In genomic region chr12:95424739-95425138, GRCm38 (mm10) we compare ENCODE assay signal across 28 mouse cellular contexts.
"Had no signal": no experiment of that assay in that cellular context is flagged by ENCODE, and none has a peak within 500 bp of the region (broad histone marks: within the 10 kb centered on the region; RNA-seq: fewer than 3 reads in every experiment).

No protein-coding gene starts in this region.

- H3K4me3 ChIP-seq: embryonic facial prominence, embryonic 10.5 days; embryonic facial prominence, embryonic 12.5 days; embryonic facial prominence, embryonic 13.5 days; embryonic facial prominence, embryonic 15.5 days; erythroblast, embryonic 14.5 days; forebrain, embryonic 10.5 days; forebrain, embryonic 12.5 days; forebrain, embryonic 13.5 days; forebrain, embryonic 15.5 days; gastrocnemius, adult 2 months had no signal

- ATAC-seq: forebrain, embryonic 13.5 days; forebrain, embryonic 14.5 days; forebrain, embryonic 15.5 days; forebrain, embryonic 16.5 days; forebrain, postnatal 0 days had no signal

- H3K36me3 ChIP-seq: embryonic facial prominence, embryonic 10.5 days; embryonic facial prominence, embryonic 12.5 days; embryonic facial prominence, embryonic 13.5 days; embryonic facial prominence, embryonic 15.5 days; forebrain, embryonic 10.5 days; forebrain, embryonic 12.5 days; forebrain, embryonic 15.5 days had no signal

- H3K4me1 ChIP-seq: embryonic facial prominence, embryonic 10.5 days; embryonic facial prominence, embryonic 12.5 days; embryonic facial prominence, embryonic 13.5 days; embryonic facial prominence, embryonic 15.5 days; forebrain, embryonic 10.5 days; forebrain, embryonic 12.5 days; forebrain, embryonic 13.5 days; forebrain, embryonic 15.5 days had no signal

- DNase-seq: cerebellum, adult 18-20 months; cerebellum, adult 2 months; cerebellum, adult 8-10 months; cerebellum, adult 9-10 months; cerebellum, adult 9-11 months; cerebellum, postnatal 10 days; cerebellum, postnatal 14 days; cerebellum, postnatal 25 days; cerebellum, postnatal 36 days; embryo, embryonic 11 days; forebrain, postnatal 0 days; gastrocnemius, adult 2 months; gastrocnemius, postnatal 10 days; gastrocnemius, postnatal 14 days; gastrocnemius, postnatal 25 days; gastrocnemius, postnatal 36 days; heart, adult 18-20 months had no signal

- H3K4me2 ChIP-seq: embryonic facial prominence, embryonic 12.5 days; embryonic facial prominence, embryonic 13.5 days; embryonic facial prominence, embryonic 15.5 days; forebrain, embryonic 12.5 days; forebrain, embryonic 13.5 days; forebrain, embryonic 15.5 days had no signal

- H3K9ac ChIP-seq: embryonic facial prominence, embryonic 12.5 days; embryonic facial prominence, embryonic 13.5 days; embryonic facial prominence, embryonic 15.5 days; forebrain, embryonic 12.5 days; forebrain, embryonic 13.5 days; forebrain, embryonic 15.5 days; forebrain, postnatal 0 days had no signal

- H3K9me3 ChIP-seq: embryonic facial prominence, embryonic 10.5 days; embryonic facial prominence, embryonic 12.5 days; embryonic facial prominence, embryonic 13.5 days; embryonic facial prominence, embryonic 15.5 days; forebrain, embryonic 10.5 days; forebrain, embryonic 12.5 days; forebrain, embryonic 13.5 days; forebrain, embryonic 15.5 days had no signal

- H3K27me3 ChIP-seq: embryonic facial prominence, embryonic 12.5 days; embryonic facial prominence, embryonic 13.5 days; embryonic facial prominence, embryonic 15.5 days; forebrain, embryonic 12.5 days; forebrain, embryonic 13.5 days; forebrain, embryonic 15.5 days had no signal

- H3K27ac ChIP-seq: embryonic facial prominence, embryonic 10.5 days; embryonic facial prominence, embryonic 12.5 days; embryonic facial prominence, embryonic 13.5 days; embryonic facial prominence, embryonic 15.5 days; forebrain, embryonic 10.5 days; forebrain, embryonic 12.5 days; forebrain, embryonic 13.5 days; forebrain, embryonic 15.5 days; gastrocnemius, adult 2 months had no signal
